Mouse (Mus musculus): ENCODE measurements around the gene Pitpna.

GRCm38 (mm10) chr11:75632921-75633320 is 45.0 kb downstream of the Pitpna start:
- TF ChIP-seq POLR2A (IDR thresholded peaks at IDR 0.05; ENCODE audit: borderline replicate concordance, extremely low read depth, insufficient read depth, insufficient read length, poor library complexity, severe bottlenecking) (no peak), CTCF (IDR thresholded peaks at IDR 0.05; ENCODE audit: borderline replicate concordance, extremely low read depth, insufficient read depth, insufficient read length) (no peak)
